Mouse (Mus musculus) intestine, postnatal 0 days (tissue): Measurements from ENCODE around the gene Adgra1. TPM values are rescaled to one million over a fixed set of nuclear protein-coding genes. Genes with fewer than 3 reads are reported as not detected.

Experiments used
- ATAC-seq: fragments of 200-750 bp; cut with Nextera tagmentation; 2 replicates; pipeline ENCODE4 v1.8.0; 2017; ENCODE audit warnings: mild to moderate bottlenecking, moderate TSS enrichment, moderate library complexity
- H3K27ac ChIP-seq: fragments of 300-500 bp; sonication (generic); 2 replicates; pipeline ENCODE4 v1.5.1; 2014; ENCODE audit warnings: mild to moderate bottlenecking, low read depth, low read length, moderate library complexity
- H3K27me3 ChIP-seq: fragments of 300-500 bp; sonication (generic); replicated peaks from 2 replicates; pipeline ENCODE4 v1.6.1; 2014; ENCODE audit warnings: low read length, mixed read lengths; ENCODE audit not compliant: control insufficient read depth, insufficient read depth
- H3K36me3 ChIP-seq: fragments of 300-500 bp; sonication (generic); 2 replicates; pipeline ENCODE4 v1.6.1; 2014; ENCODE audit warnings: mild to moderate bottlenecking, moderate library complexity; ENCODE audit not compliant: control insufficient read depth, insufficient read depth
- H3K4me1 ChIP-seq: fragments of 300-500 bp; sonication (generic); replicated peaks from 2 replicates; pipeline ENCODE4 v1.6.1; 2014; ENCODE audit warnings: antibody characterized with exemption, low read length, mixed read lengths; ENCODE audit not compliant: control insufficient read depth, insufficient read depth
- H3K4me2 ChIP-seq: fragments of 300-500 bp; sonication (generic); replicated peaks from 2 replicates; pipeline ENCODE4 v1.6.1; 2014; ENCODE audit warnings: low read depth, mild to moderate bottlenecking, moderate library complexity
- H3K4me3 ChIP-seq: fragments of 300-500 bp; sonication (generic); 2 replicates; pipeline ENCODE4 v1.5.1; 2014; ENCODE audit warnings: low read depth, low read length
- H3K9ac ChIP-seq: fragments of 300-500 bp; sonication (generic); 2 replicates; pipeline ENCODE4 v1.6.1; 2014; ENCODE audit warnings: mild to moderate bottlenecking, low read depth, low read length
- H3K9me3 ChIP-seq: fragments of 300-500 bp; sonication (generic); 2 replicates; pipeline ENCODE4 v1.6.1; 2016; ENCODE audit warnings: mixed run types; ENCODE audit not compliant: control insufficient read depth
- CTCF ChIP-seq: sonication (generic); IDR thresholded peaks from 2 replicates; pipeline ENCODE4 v1.5.1; 2016; ENCODE audit warnings: low read depth, mild to moderate bottlenecking, control low read depth, antibody characterized with exemption, moderate library complexity
- WGBS: fragments of 180-500 bp; shearing (Covaris S2); extraction: QIAGEN DNeasy Blood & Tissue Kit; methylation state at CpG from one replicate; pipeline ENCODE4 v1.1.7; 2014; 5-methylcytosine and 5-hydroxymethylcytosine counted together
- polyA plus RNA-seq: library from polyadenylated mRNA; unstranded; fragments of >200 nt; fragmentation: Nextera tagmentation; extraction: Ambion mirVana; gene quantifications from 2 replicates; pipeline ENCODE4 v1.2.1, GENCODE M21; 2015

Gene Adgra1
- polyA plus RNA-seq, 1 experiment from 2014 or later, result 0.51 TPM

GRCm38 (mm10) chr7:139797186-139798109, 36.5 kb upstream of the Adgra1 start:
- ATAC-seq, result no peak
- 70% methylated on average over 9 of the region's 9 CpGs for WGBS

GRCm38 (mm10) chr7:139806175-139806601, 27.8 kb upstream of the Adgra1 start:
- Histone ChIP-seq H3K9me3 (no peaks in the 10 kb centered on the region), H3K4me3 (no peak overlapping the region), H3K9ac (no peak overlapping the region), H3K4me2 (no peak overlapping the region), H3K27me3 (no peaks in the 10 kb centered on the region), H3K4me1 (no peaks in the 10 kb centered on the region), H3K27ac (no peak overlapping the region), H3K36me3 (no peaks in the 10 kb centered on the region)
- WGBS, result 64% methylated on average over 8 of the region's 8 CpGs
- ATAC-seq, result no peak
- no peak for TF ChIP-seq CTCF

More at GRCm38 (mm10) chr7:139797186-139798109, 36.5 kb upstream of the Adgra1 start:
- H3K9ac ChIP-seq, result no peak overlapping the region
- H3K4me2 ChIP-seq, result no peak overlapping the region
- no peak overlapping the region for H3K4me3 ChIP-seq
- H3K36me3 ChIP-seq, result no peaks in the 10 kb centered on the region
- no peaks in the 10 kb centered on the region for H3K4me1 ChIP-seq
- H3K27ac ChIP-seq, result no peak overlapping the region
- no peak for TF ChIP-seq CTCF
- no peaks in the 10 kb centered on the region for H3K9me3 ChIP-seq
- H3K27me3 ChIP-seq, result no peaks in the 10 kb centered on the region

- WGBS, result 77% methylated on average over 6 of the region's 6 CpGs
- Histone ChIP-seq H3K9ac (no peak overlapping the region), H3K36me3 (no peaks in the 10 kb centered on the region), H3K4me1 (no peaks in the 10 kb centered on the region), H3K4me2 (no peak overlapping the region), H3K27ac (no peak overlapping the region), H3K9me3 (no peaks in the 10 kb centered on the region), H3K4me3 (no peak overlapping the region), H3K27me3 (no peaks in the 10 kb centered on the region)
- no peak for TF ChIP-seq CTCF
- no peak for ATAC-seq
Measured at GRCm38 (mm10) chr7:139810036-139810435, 23.9 kb upstream of the Adgra1 start.

- ATAC-seq, result no peak
- no peak overlapping the region for H3K4me3 ChIP-seq
- no peaks in the 10 kb centered on the region for H3K9me3 ChIP-seq
- no peak overlapping the region for H3K4me2 ChIP-seq
- H3K4me1 ChIP-seq, result no peaks in the 10 kb centered on the region
- TF ChIP-seq CTCF, result no peak
- no peak overlapping the region for H3K27ac ChIP-seq
- WGBS, result 87% methylated on average over 7 of the region's 7 CpGs
- no peaks in the 10 kb centered on the region for H3K27me3 ChIP-seq
- no peak overlapping the region for H3K9ac ChIP-seq
- H3K36me3 ChIP-seq, result no peaks in the 10 kb centered on the region
Measured at GRCm38 (mm10) chr7:139811706-139812105, 22.3 kb upstream of the Adgra1 start.

GRCm38 (mm10) chr7:139813577-139814207, 20.3 kb upstream of the Adgra1 start:
- H3K4me1 ChIP-seq, result no peaks in the 10 kb centered on the region
- no peaks in the 10 kb centered on the region for H3K9me3 ChIP-seq
- no peak for TF ChIP-seq CTCF
- no peak overlapping the region for H3K4me2 ChIP-seq
- 82% methylated on average over 6 of the region's 6 CpGs for WGBS
- no peak for ATAC-seq
- H3K27me3 ChIP-seq, result no peaks in the 10 kb centered on the region
- H3K4me3 ChIP-seq, result no peak overlapping the region
- no peaks in the 10 kb centered on the region for H3K36me3 ChIP-seq
- no peak overlapping the region for H3K27ac ChIP-seq
- H3K9ac ChIP-seq, result no peak overlapping the region

GRCm38 (mm10) chr7:139822301-139823010, 11.5 kb upstream of the Adgra1 start:
- WGBS, result 64% methylated on average over 12 of the region's 12 CpGs
- Histone ChIP-seq H3K4me3 (no peak overlapping the region), H3K27me3 (no peaks in the 10 kb centered on the region), H3K27ac (no peak overlapping the region), H3K36me3 (no peaks in the 10 kb centered on the region), H3K4me1 (no peaks in the 10 kb centered on the region), H3K9ac (no peak overlapping the region), H3K4me2 (no peak overlapping the region), H3K9me3 (no peaks in the 10 kb centered on the region)
- no peak for TF ChIP-seq CTCF
- ATAC-seq, result no peak
